In genomic region chr4:153806180-153806692, GRCm38 (mm10) we compare ENCODE assay signal across 10 mouse cellular contexts.
DNase-seq lines count a peak whose midpoint lies in the region; ATAC-seq lines count a peak whose summit lies in the region.
"Had no signal": no experiment of that assay in that cellular context is flagged by ENCODE, and none has a peak within 500 bp of the region (broad histone marks: within the 10 kb centered on the region; RNA-seq: fewer than 3 reads in every experiment).

No protein-coding gene starts in this region.

- no peaks in the 10 kb centered on the region for H3K36me3 ChIP-seq in lung, embryonic 16.5 days (ENCODE audit: control insufficient read depth, insufficient read depth, low read length)
- H3K36me3 ChIP-seq in embryonic facial prominence, embryonic 14.5 days (ENCODE audit: control insufficient read depth, insufficient read depth, low read length): no peaks in the 10 kb centered on the region
- no peaks in the 10 kb centered on the region for H3K36me3 ChIP-seq in intestine, embryonic 15.5 days
- H3K36me3 ChIP-seq in stomach, embryonic 15.5 days: no peaks in the 10 kb centered on the region
- H3K36me3 ChIP-seq: liver, embryonic 12.5 days had no signal

- ATAC-seq in lung, embryonic 16.5 days (ENCODE audit: low read depth): peak; percentile 80; the same call in 1 of the 2 replicates
- ATAC-seq in embryonic facial prominence, embryonic 14.5 days (ENCODE audit: low read depth): peak; percentile 91
- peak; percentile 91 for ATAC-seq in intestine, embryonic 15.5 days
- peak; percentile 71; the same call in 1 of the 2 replicates for ATAC-seq in stomach, embryonic 15.5 days (ENCODE audit: insufficient read depth, low FRiP score, low read depth)
- ATAC-seq: liver, embryonic 12.5 days had no signal

- no peaks in the 10 kb centered on the region for H3K9me3 ChIP-seq in lung, embryonic 16.5 days (ENCODE audit: control insufficient read depth, low read length)
- H3K9me3 ChIP-seq in embryonic facial prominence, embryonic 14.5 days (ENCODE audit: control insufficient read depth, low read length): no peaks in the 10 kb centered on the region
- no peaks in the 10 kb centered on the region for H3K9me3 ChIP-seq in intestine, embryonic 15.5 days
- H3K9me3 ChIP-seq in stomach, embryonic 15.5 days: no peaks in the 10 kb centered on the region
- H3K9me3 ChIP-seq: liver, embryonic 12.5 days had no signal

- H3K27ac ChIP-seq in lung, embryonic 16.5 days (ENCODE audit: low read length): no peak overlapping the region
- H3K27ac ChIP-seq in embryonic facial prominence, embryonic 14.5 days (replicated peaks; ENCODE audit: low read depth, low read length): no peak overlapping the region
- no peak overlapping the region for H3K27ac ChIP-seq in intestine, embryonic 15.5 days
- H3K27ac ChIP-seq in stomach, embryonic 15.5 days: no peak overlapping the region
- H3K27ac ChIP-seq: liver, embryonic 12.5 days had no signal

- H3K4me2 ChIP-seq in lung, embryonic 16.5 days (ENCODE audit: low read depth, low read length): no peak overlapping the region; the same call in 1 of the 2 replicates
- H3K4me2 ChIP-seq in embryonic facial prominence, embryonic 14.5 days (ENCODE audit: low read depth, low read length): peak overlapping the region; percentile 10; the same call in 1 of the 2 replicates
- H3K4me2 ChIP-seq in intestine, embryonic 15.5 days (replicated peaks): peak overlapping the region; percentile 38
- peak overlapping the region; percentile 36 for H3K4me2 ChIP-seq in stomach, embryonic 15.5 days
- H3K4me2 ChIP-seq: liver, embryonic 12.5 days had no signal

- no peak for DNase-seq in lung, postnatal 36 days
- peak; percentile 69 for DNase-seq in embryonic facial prominence, embryonic 14.5 days (ENCODE audit: low spot score)
- DNase-seq in adrenal gland, postnatal 36 days: no peak
- no peak for DNase-seq in urinary bladder, postnatal 14 days (ENCODE audit: low spot score)
- no peak for DNase-seq in thymus, postnatal 10 days (ENCODE audit: low spot score in 2 of 2)
- DNase-seq: kidney, postnatal 14 days had no signal

- H3K4me1 ChIP-seq in lung, embryonic 16.5 days (replicated peaks; ENCODE audit: control insufficient read depth, insufficient read depth, low read length): no peaks in the 10 kb centered on the region
- H3K4me1 ChIP-seq in embryonic facial prominence, embryonic 14.5 days (ENCODE audit: control insufficient read depth, insufficient read depth, low read length): no peaks in the 10 kb centered on the region
- peaks cover 8% of the 10 kb centered on the region; the same call in 1 of the 2 replicates for H3K4me1 ChIP-seq in intestine, embryonic 15.5 days (replicated peaks)
- peaks cover 6% of the 10 kb centered on the region; the same call in 1 of the 2 replicates for H3K4me1 ChIP-seq in stomach, embryonic 15.5 days
- H3K4me1 ChIP-seq: liver, embryonic 12.5 days had no signal

- H3K4me3 ChIP-seq in lung, embryonic 16.5 days (ENCODE audit: low read length): no peak overlapping the region
- H3K4me3 ChIP-seq in embryonic facial prominence, embryonic 14.5 days (ENCODE audit: low read depth, low read length): no peak overlapping the region
- no peak overlapping the region for H3K4me3 ChIP-seq in intestine, embryonic 15.5 days (replicated peaks)
- H3K4me3 ChIP-seq in stomach, embryonic 15.5 days (replicated peaks): no peak overlapping the region
- H3K4me3 ChIP-seq: liver, embryonic 12.5 days had no signal

- H3K9ac ChIP-seq in lung, embryonic 16.5 days (ENCODE audit: low read length): no peak overlapping the region
- H3K9ac ChIP-seq in embryonic facial prominence, embryonic 14.5 days (ENCODE audit: low read depth, low read length): no peak overlapping the region; the same call in 1 of the 2 replicates
- H3K9ac ChIP-seq in intestine, embryonic 15.5 days: no peak overlapping the region
- H3K9ac ChIP-seq in stomach, embryonic 15.5 days: no peak overlapping the region
- H3K9ac ChIP-seq: liver, embryonic 12.5 days had no signal

- peaks cover 3% of the 10 kb centered on the region; the same call in 1 of the 2 replicates for H3K27me3 ChIP-seq in lung, embryonic 16.5 days (ENCODE audit: control insufficient read depth, insufficient read depth, low read depth, low read length)
- H3K27me3 ChIP-seq in embryonic facial prominence, embryonic 14.5 days (replicated peaks; ENCODE audit: control insufficient read depth, insufficient read depth, low read length): peaks cover 16% of the 10 kb centered on the region; the same call in 1 of the 2 replicates
- H3K27me3 ChIP-seq in intestine, embryonic 15.5 days (replicated peaks): no peaks in the 10 kb centered on the region
- no peaks in the 10 kb centered on the region; the same call in 1 of the 2 replicates for H3K27me3 ChIP-seq in stomach, embryonic 15.5 days (replicated peaks)

- 2% methylated on average over 10 of the region's 10 CpGs for WGBS in lung, embryonic 16.5 days
- 7% methylated on average over 10 of the region's 10 CpGs for WGBS in embryonic facial prominence, embryonic 14.5 days
- WGBS in intestine, embryonic 15.5 days: 6% methylated on average over 10 of the region's 10 CpGs
- WGBS in stomach, embryonic 15.5 days: 2% methylated on average over 10 of the region's 10 CpGs
